Mouse (Mus musculus) MEL-GATA-1-ER (cell line): Measurements from ENCODE around the gene Commd9.
A peak's percentile ranks its signal among the peaks of the same experiment; 100 is the strongest.

Experiments
- DNase-seq: peaks from one replicate; pipeline ENCODE4 v3.0.0-alpha.2; 2012; ENCODE audit warnings: low read depth; ENCODE audit errors: extremely low read depth

Commd9 gene

GRCm38 (mm10) chr2:101885768-101886438 is at the start of gene Commd9:
TSS of gene Commd9 (plus strand) at chr2:101886247.
- peak; percentile 93 for DNase-seq

DNA sequence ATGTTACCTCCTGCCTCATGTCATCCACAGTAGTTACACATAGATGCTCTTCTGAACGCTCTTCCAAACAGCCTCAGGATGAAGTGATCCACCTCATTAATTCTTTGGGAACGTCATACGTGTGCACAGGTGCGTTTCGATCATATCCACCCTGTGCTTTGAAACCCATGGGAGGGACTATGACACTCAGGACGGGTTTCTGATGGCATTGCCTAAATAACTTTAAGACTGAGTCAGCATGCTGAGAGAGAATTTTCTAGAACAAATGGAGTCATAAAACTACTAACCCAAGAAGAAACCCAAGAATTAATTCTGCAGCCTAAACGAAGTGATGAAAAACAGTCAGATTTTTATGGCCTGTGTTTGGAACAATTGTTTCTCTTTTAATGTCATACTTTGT is 43.3 kb upstream of the Commd9 start:
- DNase-seq, result no peak

DNA sequence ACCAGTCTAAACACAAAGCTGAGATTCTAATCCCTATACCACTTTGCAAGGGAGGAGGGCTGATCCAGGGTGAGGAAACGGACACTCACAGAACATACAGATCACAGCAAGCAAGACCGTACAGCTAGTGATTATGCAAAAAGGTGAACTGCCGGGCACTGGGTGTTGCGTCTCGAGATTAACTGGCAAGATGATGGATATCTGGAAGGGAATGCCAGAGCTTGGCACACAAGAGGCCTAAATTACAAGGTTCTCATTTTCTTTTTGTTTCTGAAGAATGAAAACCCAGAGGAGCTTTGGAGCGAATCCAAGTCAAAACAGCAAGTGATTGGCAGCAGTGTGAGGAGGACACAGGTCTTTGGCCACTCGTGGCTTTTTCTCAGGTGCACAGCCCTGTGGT is 31.3 kb upstream of the Commd9 start:
- no peak for DNase-seq

GRCm38 (mm10) chr2:101856174-101856573 is 29.9 kb upstream of the Commd9 start:
- no peak for DNase-seq

- DNase-seq, result no peak
These were observed 25.0 kb upstream of the Commd9 start for GRCm38 (mm10) chr2:101860920-101861485.

DNA sequence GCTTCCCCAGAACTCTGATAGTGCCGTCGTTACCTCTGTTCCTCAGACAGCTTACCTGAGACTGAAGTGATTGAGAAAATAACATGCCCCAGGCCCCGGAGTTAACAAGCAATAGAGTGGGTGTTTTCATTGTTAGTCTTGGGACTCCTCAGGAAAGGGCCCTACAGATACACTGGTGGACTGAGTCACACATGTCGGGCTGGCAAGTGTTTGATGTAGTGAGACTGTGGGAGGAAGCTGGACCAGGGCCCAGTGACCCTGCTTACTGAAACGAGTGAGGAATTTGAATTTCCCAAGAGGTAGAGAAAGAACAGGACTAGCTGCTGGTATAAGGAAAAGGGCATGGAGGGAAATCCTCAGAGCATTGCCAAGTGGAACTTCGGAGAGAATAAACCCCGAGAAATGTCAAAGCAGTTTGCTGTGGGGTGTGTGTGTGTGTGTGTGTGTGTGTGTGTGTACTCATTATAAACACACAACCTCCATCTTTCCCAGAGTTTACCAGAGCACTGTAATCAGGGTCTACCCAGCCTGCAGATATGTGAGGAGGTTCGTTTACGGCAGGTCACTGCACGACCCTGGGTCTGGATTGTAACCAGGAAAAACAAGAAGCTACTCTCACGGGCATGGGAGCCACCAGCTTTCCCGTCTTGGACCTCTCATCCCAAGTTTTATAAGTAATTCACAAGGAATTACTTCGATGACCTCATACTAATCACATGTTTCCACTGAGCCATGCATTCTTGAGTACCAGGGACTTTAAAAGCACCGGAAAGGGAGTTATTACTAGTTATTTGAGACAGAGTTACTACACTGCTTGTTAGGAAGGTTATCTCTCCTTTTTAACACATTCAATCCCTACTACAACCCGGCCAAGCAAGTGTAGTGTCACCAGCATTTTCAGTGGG is 23.6 kb upstream of the Commd9 start:
- DNase-seq, result no peak

DNA sequence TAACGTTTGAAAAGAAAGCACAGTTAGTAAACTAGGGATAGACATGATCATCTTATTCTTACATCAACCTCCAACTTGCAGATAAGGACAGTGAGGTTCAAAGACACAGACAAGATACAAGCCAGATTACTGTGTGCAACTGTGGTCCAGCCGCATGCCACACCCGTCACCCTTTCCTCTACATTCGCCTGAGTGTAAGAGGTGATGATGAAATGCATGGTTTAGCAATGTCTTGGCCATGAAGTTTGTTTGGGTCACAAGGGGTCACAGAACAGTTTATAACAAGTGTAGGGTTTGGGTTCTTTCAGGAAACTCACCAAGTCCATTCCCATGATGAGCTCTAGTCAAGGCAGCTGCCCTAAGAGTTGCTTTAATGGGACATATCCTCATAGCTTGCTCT is 17.4 kb upstream of the Commd9 start:
- no peak for DNase-seq

DNA sequence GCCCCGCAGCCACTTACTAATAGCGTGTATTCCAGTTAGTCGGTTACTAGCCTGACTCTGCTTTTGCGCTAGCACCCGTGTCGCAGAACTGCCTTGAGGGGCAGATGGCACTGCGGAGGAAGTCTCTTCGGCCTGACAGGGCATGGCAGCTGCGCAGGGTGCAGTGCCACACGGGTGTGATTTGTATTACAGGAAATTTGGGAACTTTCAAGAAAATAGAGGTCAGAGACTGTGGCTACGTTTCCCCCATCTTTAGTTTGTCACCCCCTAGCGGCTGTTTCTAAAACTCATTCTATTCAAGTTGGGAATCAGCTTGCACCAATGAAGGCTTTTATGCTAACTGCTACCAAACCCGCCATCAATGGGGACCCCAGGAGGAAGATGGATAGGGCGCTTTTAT is 14.9 kb upstream of the Commd9 start:
- DNase-seq, result peak; percentile 24

DNA sequence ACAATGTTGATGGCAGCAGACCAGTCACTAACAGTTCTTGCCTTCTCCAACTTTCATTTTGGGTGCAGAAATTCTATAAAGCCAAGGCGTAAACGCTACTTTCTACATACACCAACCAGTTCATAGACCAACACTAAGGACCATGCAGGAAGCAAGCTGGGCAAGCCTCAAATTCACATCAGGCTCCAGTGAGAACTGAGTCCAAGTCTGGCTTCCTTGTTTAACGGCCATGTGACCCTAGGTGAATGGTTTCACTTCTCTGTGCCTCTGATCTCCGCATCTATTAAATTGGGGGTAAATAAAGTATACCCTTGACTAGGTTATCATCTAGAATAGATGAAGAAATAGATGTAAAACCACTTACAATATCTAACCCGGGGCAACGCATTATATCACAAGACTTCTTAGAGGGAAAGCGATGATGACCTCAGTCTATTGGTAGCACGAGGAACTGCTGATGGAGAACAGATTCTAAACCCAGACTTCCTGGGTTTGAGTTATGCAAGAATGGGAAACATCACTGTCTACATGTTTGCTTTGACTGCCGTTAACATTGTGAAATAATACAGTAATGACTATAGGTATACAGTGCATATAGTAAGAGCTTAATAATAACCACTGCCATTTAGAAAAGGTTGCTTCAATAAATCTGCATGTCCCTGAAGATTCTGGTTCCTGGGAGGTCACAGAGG is 4.4 kb upstream of the Commd9 start:
- no peak for DNase-seq

DNA sequence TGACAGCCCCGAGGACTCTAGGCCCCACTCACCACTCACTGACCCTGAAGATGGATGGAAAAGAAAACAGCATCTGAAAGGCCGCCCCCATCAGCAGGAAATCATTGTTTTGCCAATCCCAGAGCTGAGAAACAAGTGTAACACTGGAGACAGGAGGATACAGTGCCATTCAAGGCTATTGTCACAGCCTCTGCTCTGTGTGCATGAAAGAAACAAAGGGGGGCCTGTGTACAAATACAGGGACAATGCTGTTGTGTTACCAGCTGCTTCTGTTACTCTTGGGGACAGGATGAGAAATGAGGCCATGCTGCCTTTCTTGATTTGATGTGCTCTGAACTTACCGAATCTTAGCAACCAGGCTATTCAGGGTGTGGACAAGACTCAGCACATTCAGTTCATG is 3.0 kb upstream of the Commd9 start, which contains the start of gene Prr5l:
Prr5l (minus strand) TSS at position 30 of the 400 bp plus-strand sequence.
- no peak for DNase-seq

- no peak for DNase-seq
These were observed 1.8 kb upstream of the Commd9 start for GRCm38 (mm10) chr2:101884286-101884685.

GRCm38 (mm10) chr2:101888886-101889285 is 2.8 kb downstream of the Commd9 start:
- DNase-seq, result no peak

DNA sequence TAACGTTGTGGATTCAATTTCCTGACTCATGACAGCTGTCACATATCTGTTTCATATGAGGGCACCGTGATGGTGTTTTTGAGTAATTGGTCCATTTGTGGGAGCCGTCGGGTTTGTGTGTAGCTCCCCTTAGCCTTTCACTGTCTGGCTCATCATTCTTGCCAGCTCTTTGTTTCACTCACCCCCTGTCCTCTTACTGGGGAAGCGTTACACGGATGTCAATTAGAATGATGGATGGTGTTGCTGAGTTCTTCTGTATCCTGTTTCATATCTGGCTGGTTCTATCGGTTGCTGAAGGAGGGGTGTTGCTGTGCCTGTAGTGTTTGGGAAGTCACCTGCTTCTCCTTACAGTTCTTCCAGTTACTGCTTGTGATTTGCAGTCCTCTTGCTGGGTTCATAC is 5.1 kb downstream of the Commd9 start:
- DNase-seq, result no peak

- no peak for DNase-seq
These were observed 8.1 kb downstream of the Commd9 start for GRCm38 (mm10) chr2:101894126-101894525.

GRCm38 (mm10) chr2:101896425-101897204 is 10.6 kb downstream of the Commd9 start:
- no peak for DNase-seq

DNA sequence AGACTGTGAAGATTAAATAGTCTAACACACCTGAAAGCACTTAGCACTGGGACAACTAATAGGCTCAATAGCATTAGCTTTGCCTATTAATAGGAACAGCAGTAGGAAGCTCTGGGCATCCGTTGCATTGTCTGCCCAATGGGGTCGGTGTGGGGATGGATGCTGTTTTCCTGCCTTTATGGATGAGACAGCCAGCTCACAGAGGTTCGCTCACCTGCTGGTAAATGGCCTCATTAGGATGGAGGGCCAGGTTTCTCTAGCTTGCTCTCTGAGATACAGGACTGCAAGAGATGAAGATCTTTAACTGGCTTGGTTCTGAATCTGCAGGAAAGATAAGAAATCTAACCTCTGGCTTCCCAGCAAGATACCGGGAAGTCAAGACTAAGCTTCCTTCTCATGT is 16.1 kb downstream of the Commd9 start:
- DNase-seq, result no peak

DNA sequence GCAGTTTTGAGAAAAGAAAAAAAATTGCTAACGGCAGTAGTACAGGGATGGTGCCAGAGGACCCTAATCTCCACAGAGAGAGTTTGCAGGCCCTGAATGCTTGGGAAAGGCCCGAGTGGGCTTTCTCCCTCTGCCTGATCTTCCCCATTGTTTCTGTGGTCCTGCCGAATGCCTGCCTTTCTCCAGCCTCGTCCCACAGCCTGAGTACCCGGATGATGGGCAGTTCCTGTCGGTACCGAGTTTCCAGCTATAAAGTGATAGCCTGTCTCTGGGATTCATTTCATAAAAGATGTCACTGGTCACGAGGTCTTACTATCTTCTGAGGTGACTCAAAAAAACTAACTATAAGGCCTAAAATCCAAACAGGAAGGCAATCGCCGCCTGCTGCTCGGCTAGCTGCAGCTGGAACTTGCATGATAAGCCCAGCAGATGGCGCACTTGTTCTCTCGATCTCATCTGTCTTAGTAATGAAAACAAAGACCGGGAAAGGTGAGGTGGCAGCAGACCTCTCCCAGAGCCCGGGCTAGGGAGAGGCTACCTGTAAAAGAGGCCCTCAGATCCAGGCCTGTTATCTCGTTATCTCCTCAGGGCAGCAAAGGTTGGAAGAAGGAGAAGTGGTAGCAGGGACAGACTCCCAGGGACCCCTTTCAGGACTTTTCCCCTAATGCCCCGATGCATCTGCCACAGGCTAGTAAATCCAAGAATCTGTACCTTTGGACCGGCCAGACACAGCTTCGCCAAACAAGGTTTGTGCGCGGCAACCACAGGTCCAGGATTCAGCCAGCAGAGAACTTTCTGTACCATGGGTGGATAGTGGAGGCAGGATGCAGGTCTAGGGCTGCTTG is 19.7 kb downstream of the Commd9 start:
- peak; percentile 39 for DNase-seq

DNA sequence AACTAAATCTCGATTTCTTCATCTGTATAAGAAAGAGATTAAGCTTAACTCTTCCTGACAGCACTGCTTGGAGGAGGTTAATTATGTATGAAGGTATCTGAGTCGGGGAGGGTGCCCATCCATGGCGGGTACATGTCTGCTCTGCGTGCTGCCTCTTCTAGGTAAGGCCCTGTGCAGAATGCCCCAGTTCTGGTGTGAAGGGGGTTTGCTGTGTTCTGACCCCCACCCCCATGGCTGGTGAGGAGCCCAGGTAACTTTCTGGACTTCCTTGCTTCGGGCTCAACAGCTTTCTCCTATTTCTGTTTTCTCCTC is 20.3 kb downstream of the Commd9 start:
- DNase-seq, result no peak

- no peak for DNase-seq
These were observed 21.5 kb downstream of the Commd9 start for GRCm38 (mm10) chr2:101907386-101908022.

DNA sequence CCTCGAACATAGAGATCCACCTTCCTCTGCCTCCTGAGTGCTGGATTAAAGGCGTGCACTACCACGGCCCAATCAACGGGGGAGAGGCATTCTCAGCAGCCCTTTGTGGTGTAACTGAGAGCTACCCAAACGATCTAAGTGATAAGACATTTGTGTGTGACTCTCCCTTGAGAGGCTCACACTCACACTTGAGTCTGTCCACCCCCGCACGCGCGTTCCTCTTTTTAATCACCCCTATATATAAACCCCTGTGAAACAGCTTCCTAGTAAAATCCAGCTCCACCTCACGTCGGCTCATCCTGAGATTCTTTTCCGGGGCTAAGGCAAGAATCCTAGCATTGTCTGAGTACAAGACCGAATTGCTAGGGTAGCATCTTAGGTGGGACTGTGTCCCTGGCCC is 22.7 kb downstream of the Commd9 start:
- DNase-seq, result peak; percentile 13
